Mouse (Mus musculus): ENCODE data around the gene Madcam1.

The Madcam1 gene

DNA sequence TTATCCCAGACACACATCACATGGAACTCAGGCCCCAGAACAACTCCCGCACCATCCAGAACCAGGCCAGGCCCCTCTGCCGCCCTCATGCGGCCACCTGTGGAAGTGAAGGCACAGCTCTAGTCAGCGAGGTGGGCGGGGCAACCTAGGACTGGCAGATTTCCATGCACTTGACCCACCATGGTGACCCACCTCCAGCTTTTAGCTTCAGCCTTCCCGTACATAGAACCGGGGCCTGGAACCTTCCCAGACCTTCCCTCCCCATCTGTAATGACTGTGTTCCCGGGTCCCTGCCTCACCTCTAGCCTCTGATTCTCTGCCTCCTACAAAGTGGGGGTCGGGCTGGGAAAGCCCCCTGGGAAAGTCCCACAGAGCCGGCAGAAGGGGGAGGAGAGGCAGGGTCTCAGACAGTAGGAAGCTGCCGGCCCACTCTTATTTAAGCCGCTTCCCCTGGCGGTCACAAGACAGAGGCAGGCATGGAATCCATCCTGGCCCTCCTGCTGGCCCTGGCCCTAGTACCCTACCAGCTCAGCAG is at the start of gene Madcam1:
Gene Madcam1 (plus strand): TSS at position 429 of the 535 bp plus-strand sequence.
- CTCF ChIA-PET = no interaction called here

DNA sequence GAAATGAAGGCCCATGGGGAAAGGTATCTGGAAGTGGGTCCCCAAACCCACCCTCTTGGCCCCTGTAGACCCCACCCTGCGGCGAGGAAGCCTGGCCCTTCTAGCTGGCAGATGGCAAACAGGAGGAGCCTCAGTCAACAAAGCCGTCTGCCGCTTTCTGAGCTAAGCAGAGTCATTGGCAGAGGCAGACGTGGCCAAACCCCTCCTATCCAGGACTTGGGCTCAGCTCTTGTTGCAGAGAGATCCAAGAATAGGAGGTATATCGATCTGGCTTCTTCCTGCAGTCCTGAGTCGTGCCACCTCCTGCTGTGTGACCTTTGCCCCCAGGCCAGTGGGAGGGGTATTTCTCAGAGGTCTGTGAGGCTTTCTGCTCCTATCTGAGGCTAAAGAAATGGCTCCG is 48.5 kb upstream of the Madcam1 start:
- CTCF ChIA-PET = no interaction called here

DNA sequence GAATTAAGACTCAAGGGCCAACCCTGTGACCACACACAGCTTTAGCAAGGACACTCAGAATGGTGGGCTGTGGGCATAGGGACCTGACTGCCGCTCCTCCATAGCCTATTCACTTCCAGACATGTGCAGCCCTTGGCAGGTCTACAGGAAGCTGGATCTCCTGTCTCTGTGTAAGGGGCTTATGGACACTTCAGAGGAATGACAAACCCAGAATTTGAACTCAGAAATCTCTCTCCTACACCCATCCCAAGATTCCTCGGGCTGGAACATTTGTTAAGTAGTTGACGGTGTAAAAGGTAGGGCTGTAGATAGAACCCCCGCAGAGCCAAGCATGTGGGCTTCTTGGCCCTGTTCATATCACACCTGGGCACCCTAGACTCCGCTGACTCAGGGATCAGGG is 48.0 kb upstream of the Madcam1 start:
- CTCF ChIA-PET = no interaction called here

DNA sequence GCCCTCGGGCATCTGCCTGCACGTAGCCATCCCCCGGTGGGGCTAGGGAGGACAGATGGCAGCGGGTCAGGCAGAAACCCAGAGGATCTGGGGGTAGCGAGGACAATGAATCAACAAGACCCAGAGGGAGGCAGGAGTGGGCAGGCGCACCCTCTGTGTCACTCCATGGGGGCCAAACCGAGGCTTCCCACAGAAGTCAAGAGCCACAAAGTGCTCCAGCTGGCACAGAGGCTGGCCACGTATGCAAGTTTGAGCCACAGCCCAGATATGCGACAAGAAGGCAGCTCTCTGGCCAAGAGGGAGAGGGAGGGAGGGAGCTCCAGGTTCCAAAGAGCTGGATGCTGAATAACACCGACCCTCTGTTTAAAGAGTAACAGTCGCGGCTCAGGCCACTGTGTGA is 40.4 kb upstream of the Madcam1 start:
- CTCF ChIA-PET = no interaction called here

DNA sequence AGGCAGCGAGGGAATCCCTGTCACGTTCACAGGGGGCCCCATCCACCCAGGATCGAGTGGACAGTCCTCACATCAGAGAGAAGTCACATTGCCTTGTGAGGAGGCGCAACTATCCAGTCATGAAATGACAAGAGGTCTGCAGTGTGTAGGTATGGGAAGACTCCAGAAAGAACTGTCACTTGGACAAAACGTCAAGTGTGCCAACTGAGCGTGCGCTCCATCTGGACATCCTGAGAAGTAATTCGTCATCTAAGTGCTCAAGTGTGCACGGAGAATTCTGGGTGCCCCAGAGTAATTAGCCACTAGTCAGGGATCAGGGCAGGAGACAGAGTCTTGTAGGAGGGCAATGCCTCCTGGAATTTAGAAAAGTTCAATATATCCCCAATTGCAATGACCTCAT is 39.0 kb upstream of the Madcam1 start:
- CTCF ChIA-PET = no interaction called here

DNA sequence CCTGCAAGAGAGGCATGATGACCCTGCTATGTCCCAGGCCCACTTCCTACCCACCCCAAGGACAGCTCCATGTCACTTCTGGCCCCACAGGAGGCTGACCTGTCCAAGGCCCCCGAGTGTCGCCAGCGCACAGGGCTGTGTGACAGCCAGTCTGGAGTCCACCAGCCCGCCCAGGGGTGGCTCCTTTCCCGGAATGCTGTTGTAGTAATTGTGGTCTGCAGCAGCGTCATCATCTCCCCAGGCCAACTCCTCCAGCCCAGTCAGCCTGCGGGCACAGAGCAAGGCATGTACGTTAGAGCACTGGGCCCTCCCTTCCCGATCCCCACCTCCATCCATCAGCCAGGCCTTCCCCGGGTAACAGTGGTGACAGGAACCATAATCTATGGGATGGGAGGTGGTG is 38.2 kb upstream of the Madcam1 start:
- CTCF ChIA-PET = no interaction called here

DNA sequence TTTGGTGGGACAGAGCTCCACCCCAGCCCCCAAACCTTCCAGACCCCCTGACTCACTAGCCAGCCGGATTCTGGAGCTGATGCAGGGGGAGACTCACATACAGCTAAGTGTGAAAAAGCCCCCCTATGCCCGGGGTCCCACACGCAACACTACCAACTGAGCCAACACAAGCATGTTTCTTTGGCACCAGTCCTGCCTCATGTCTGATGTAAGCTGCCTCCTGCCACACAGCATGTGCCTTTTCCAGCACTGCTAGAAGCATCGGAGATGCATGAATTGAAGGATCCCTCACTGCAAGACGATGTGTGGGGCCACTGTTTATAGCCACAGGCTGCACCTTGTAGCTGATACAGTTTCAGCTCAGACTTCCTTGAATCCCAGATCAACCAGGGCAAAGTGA is 36.0 kb upstream of the Madcam1 start:
- CTCF ChIA-PET = no interaction called here

DNA sequence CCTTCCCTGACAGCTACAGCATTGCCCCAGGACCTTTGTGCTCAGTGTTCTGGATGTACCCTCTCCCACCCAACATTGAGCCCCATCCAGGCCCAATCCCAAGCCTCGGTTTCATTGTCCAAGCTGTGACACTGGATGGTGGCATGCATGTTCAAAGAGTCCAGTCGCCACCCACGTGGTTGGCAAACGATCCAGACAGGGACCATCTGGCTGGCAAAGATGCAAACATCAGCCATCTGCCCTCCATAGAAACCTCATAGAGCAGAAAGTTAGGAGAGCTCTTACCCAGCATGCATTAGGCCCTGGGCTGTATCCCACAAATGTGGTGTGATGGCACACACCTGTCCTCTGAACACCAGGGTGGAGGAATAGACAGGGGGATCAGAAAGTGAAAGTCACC is 32.9 kb upstream of the Madcam1 start:
- CTCF ChIA-PET = no interaction called here

DNA sequence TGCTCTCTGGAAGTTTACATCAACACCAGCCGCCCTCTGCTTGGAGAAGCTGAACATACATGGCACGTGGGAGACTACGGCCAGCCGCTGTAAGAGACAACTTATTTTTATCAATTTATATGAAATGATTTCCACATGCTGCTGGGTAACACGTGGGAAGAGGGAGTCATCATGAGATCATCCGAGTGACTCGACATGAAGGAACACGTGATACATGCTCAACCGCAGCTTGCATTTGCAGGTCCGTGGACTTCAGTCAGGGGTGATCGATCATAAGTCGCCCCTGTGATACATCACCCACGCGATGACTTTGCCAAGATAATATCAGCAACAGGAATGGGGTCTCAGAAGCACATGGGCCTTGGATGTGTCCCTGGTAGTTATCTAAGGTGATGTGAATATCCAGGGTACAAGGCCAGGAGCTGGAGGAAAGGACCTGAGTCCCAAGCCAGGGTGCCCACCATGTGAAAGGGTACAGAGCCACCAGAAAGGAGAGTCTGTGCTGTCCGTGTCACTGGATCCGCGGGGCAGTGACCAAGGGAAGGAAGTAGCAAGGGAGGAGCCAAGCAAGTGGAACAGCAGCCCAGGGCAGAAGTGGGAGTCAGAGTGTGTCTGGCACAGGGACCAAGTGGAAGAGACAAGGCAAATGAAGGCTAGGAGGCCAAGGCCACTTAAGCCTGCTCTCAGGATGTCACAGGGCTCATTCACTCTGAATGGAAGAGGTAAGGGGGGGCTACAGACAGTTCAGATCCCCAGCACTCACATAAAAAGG is 31.2 kb upstream of the Madcam1 start:
- CTCF ChIA-PET = no interaction called here

DNA sequence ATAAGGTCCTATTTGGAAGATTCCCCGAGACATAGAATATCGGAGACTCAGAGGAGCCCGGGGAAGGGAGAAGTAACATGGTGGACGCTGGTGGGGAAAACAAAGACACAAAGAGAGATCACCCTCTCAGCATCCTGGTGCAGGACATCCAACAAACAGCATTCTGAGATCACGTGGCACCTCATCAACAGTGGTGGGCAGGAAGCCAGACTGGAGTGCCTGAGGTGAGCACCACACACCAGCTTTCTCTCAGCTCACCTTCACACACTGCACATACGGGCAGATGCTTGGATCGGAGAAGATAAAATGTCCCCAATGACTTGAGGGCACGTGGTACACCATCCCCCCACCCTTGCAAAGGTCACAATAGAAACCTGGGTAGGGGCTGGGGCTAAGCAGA is 28.1 kb upstream of the Madcam1 start:
- CTCF ChIA-PET = no interaction called here

DNA sequence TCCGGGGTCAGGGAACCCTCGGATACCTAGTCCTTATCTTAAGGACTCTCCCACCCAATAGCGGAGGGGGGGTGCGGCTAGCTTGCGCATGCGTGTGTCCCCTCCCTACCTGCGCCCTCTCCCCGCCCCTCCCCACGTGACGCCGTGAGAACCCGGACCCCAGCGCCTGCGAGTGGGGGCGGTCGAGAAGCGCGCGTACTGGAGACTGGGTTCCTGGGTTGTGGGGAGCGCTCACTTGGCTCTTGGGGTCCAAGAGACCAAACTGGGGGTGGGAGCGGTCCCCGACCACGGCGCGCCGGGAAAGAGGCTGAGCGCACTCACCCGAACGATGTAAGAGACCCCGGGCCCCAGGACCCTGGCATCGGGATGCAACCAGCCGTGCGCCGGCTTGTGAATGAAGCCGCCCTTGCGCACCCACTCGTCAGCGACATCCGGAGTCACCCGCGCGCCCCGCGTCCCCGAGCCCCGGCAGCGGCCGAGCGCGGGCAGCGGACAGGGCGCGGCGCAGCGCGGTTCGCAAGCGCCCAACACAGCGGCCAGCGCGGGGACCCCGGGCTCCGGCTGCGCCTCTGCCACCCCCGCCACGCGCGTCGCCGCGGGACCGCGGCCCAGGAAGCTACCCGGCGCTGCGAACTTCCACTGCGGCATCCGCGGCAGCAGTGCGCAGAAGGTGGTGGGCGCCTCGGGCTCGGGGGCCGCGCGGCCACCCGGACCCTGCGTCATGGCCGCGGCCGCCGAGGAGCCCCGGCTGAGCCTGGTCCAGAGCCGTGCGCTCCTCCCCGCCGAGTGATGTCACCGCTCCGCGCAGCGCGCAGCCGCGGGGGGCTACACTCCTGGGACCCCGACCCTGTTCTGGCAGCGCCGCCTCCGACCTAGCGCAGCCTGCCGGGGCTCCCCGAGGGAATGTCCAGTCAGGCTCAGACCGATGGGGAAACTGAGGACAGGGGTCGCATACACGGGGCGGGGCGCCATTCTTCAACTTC is 26.9 kb upstream of the Madcam1 start, which contains the start of gene Shc2:
Gene Shc2 (minus strand): TSS at position 791 of the 983 bp plus-strand sequence.
- CTCF ChIA-PET = no interaction called here

DNA sequence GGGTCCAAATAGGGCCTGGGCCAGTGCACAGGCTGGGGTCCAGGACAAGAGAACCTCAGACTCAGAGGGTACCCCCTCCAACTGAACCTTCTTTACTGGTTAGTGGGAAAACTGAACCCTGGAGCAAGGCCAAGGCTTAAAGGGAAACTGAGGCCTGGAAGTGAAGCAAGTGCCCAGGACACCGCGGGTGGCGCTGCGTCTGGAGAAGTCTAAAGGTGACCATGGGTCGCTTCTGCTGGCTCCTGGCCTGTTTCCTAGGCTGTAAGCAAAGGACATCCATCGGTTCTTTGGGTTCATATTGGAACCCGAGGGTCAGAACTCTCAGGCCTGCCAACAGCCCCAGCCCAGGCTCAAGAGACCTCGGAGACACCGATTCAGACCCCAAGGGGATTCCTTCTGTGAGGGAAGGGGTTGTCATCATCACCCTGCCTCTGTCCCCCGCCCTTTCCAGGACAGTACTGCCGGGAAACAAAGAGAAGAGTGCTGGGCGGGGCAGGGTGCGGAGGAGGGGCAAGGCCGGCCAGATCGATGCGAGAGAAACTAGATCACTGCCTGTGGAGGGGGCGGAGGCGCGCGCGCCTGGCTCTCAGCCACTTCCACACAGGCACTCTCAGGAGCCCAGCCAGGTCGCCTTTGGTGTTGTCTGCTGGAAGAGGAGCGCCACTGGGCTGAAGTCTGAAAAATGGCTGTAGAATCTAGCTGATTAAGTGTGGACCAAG is 25.7 kb upstream of the Madcam1 start:
- CTCF ChIA-PET = no interaction called here

DNA sequence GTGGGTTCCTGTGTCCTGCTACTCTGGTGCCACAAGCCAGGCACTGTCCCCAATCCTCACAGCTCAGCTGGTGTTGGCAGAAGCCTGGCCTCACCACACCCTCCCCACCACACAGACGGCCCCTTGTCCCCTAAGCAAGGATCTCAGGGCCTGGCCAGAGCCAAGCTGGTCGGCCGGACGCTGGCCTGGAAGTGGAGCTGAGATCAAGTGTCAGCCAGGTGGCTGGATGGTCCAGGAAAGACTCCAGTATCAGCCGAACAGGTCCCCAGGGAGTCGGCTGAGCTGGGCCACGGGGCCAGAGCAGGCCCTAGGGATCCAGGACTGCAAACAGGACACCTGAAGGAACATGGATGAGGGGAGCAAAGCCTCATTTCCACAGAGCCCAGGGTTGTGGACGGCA is 18.6 kb upstream of the Madcam1 start, which contains the start of gene Odf3l2:
Gene Odf3l2 (minus strand): TSS at position 28 of the 400 bp plus-strand sequence.
- CTCF ChIA-PET = no interaction called here

DNA sequence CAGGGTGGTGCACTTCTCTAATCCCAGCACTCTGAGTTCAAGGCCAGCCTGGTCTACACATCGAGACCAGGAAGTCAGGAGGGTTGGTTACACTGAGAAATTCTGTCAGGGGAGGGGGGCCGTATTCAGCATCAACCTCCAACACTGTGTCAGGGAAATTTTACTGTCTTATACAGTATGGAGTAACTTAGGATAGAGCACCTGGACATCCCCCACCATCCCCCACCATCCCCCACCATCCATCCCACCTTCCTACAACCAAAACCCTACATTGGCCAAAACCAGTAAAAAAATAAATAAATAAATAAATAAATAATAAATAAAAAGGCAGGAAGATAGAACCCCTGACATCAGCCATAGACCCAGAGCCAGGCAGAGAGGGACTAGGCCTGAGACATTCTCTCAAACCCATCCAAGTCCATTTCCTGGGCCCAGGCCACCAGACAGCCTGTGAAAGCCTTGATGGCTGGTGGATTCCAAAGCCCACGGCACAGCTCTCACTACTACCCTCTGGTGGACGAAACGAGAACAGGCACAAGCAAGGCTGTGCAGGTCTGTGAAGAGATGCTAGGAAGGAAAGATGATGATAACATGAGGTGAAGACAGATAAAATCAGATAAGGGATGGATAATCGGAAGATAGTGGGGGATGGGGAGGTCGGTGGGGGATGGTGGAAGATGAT is 15.1 kb upstream of the Madcam1 start:
- CTCF ChIA-PET = no interaction called here

DNA sequence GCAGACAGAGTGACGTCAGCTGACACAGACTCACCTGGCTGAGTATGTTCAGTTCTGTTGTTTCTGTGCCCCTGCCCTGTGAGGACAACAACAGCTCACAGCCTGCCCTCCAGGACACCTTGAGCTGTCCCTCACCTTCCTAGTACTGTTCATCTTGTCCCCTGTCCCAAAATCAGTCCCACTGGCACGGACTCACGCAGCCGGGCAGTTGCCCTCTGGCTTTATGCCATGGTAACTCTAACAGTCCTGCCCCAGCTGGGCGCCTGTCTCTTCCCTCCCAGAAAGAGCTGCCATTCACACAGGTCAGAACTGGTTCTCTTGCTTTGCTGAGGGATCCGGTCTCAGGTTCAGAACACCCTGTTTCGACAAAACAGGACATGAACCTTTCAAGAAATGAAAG is 11.6 kb upstream of the Madcam1 start:
- CTCF ChIA-PET = no interaction called here

DNA sequence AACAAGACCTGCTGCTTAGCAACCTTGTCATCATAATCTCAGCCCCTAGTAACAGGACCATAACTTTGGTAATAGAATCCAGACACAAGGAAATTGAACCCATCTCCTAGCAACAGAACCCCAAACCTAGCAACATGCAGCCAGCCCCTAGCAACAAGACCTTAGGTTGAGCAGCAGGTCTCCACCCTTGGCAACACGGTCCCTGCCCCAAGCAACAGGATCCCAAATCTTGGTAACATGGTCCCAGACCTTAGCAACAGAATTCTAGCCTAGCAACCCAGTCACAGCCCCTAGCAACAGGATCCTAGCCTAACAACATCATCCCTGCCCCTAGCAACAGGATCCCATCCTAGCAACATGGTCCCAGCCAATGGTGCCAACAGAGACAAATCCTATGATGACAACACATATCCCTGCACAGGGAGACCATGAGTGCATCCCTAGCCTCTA is 9.4 kb upstream of the Madcam1 start:
- CTCF ChIA-PET = no interaction called here

DNA sequence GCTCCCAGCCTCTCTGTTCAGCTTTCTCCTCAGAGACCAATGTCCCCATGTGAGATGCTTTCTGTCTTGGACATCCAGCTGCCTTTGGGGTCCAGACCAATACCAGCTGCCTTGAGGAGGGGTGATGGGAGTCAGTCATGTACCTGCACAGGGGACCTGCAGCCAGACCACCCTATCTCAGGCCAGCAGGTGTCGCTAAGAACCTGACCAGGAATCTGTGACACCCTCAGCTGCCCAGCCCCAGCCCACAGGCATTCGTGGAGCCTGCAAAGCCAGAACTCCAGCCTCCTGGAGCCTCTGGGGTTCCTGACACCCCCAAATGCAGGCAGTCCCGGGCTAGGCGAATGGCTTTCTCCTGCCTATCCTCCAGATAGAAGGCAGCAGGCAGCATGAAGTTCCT is 5.5 kb upstream of the Madcam1 start:
- CTCF ChIA-PET = no interaction called here

DNA sequence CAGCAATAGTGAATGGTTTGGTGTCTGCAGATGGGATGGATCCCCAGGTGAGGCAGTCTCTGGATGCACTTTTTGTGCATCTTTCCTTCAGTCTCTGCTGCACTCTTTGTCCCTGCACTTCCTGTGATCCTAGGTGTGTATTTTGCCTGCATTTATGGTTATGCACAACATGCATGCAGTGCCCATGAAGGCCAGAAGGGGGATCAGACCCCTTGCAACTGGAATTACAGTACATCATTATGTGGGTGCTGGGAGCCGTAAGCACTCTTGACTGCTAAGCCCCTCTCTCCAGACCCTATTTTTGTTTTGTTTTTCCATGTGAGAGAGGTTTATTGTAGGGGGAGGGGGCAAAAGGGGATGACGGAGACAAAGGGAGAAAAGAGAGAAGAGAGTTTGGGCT is 4.1 kb upstream of the Madcam1 start:
- CTCF ChIA-PET = interaction anchor here (0.6 kb wide), 1 partner anchor 1445 kb away, joined by 9 read pairs; no protein-coding TSS in a partner anchor

DNA sequence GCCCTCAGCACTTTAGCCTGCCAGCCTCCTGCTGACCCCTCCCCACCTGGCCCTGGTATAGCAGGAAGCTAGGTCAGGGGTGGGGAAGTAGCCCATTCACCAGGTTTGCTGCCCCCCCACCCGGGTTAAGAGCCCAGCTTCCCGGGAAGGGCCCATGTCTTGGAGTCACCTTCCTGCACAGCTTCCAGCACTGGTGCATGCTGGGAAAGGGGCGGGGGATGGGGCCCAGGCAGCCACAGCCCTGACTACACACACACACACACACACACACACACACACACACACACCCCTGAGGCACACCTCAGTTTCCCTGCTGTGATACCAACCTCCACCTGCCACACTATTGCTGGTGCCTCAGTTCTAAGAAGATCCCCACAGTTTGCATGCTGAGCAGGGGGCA is 2.5 kb upstream of the Madcam1 start:
- CTCF ChIA-PET = no interaction called here

DNA sequence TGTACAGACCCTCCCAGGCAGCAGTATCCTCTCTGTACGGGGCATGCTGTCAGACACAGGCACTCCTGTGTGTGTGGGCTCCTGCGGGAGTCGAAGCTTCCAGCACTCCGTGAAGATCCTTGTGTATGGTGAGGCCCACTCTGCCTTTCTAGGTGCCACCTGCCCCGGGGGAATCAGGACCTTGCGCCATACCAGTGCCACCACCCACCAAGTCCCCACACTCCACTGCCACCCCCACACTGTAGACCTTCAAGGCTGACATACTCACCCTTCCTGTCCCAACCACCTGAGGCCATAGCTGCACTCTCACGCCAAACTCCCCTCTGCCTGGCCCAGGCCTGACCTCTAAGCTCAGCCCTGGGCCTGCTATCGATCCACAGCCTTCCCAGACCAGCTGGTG is 692 bp downstream of the Madcam1 start:
- CTCF ChIA-PET = no interaction called here

DNA sequence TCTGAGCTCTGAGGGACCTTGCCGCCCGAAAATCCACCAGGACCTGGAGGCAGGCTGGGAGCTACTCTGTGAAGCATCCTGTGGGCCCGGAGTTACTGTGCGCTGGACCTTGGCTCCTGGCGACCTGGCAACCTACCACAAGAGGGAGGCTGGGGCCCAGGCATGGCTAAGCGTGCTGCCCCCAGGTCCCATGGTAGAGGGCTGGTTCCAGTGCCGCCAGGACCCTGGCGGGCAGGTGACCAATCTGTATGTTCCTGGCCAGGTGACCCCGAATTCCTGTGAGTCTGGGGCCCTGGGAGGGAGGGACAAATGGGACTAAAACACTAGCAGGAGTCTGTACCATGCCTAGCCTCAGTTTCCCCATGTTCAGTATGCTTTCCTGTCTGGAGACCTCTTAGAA is 2.1 kb downstream of the Madcam1 start:
- CTCF ChIA-PET = no interaction called here
